Mouse (Mus musculus): ENCODE measurements around the gene Gm49345. TPM values are rescaled to one million over a fixed set of nuclear protein-coding genes. Genes with fewer than 3 reads are reported as not detected.
"Not testable (repeated sequence)": the region's sequence is repeated elsewhere in the genome, so short reads cannot be mapped to it uniquely, and the experiment has no call there.

The Gm49345 gene
- polyA plus RNA-seq (2012; rRNA removed): not detected in 2 replicates

- TF ChIP-seq CTCF (conservative IDR thresholded peaks at IDR 0.05; ENCODE audit: insufficient read depth, insufficient read length, low read depth, low read length) (peak; percentile 50), POLR2A (IDR thresholded peaks at IDR 0.05; ENCODE audit: low read depth, low read length) (no peak)
- DNase-seq: peak; percentile 94
- Histone ChIP-seq H3K27ac (ENCODE audit: insufficient read depth, low read depth, low read length) (peak within 1 kb of the TSS; percentile 84), H3K4me1 (ENCODE audit: control insufficient read depth, insufficient read depth, low read length) (no peaks in the 10 kb centered on the region), H3K27me3 (replicated peaks; ENCODE audit: control insufficient read depth, insufficient read depth, low read length) (no peaks in the 10 kb centered on the region), H3K4me3 (ENCODE audit: insufficient read depth, low read depth, low read length) (peak within 1 kb of the TSS; percentile 98), H3K36me3 (ENCODE audit: control insufficient read depth, insufficient read depth, low read length) (no peaks in the 10 kb centered on the region)
- WGBS: under 1% methylated on average over 19 of the region's 19 CpGs
Measured at GRCm38 (mm10) chr13:67637294-67638007, at the start of gene Gm49345, which contains the start of gene Zfp729a. Gene Gm49345, minus strand, starts transcription at chr13:67637769. Gene Zfp729a, minus strand, starts transcription at chr13:67637791.

GRCm38 (mm10) chr13:67686971-67687370, 49.4 kb upstream of the Gm49345 start, which contains the start of gene Zfp738:
Gene Zfp738, minus strand, starts transcription at chr13:67687071.
- Histone ChIP-seq H3K27ac (ENCODE audit: insufficient read depth, low read depth, low read length) (no peak within 1 kb of the TSS), H3K4me1 (ENCODE audit: control insufficient read depth, insufficient read depth, low read length) (no peaks in the 10 kb centered on the region), H3K4me3 (ENCODE audit: insufficient read depth, low read depth, low read length) (no peak within 1 kb of the TSS), H3K36me3 (ENCODE audit: control insufficient read depth, insufficient read depth, low read length) (no peaks in the 10 kb centered on the region), H3K27me3 (replicated peaks; ENCODE audit: control insufficient read depth, insufficient read depth, low read length) (no peaks in the 10 kb centered on the region)
- 80% methylated on average over 4 of the region's 4 CpGs for WGBS
- TF ChIP-seq POLR2A (IDR thresholded peaks at IDR 0.05; ENCODE audit: low read depth, low read length): no peak
- no peak for TF ChIP-seq CTCF (conservative IDR thresholded peaks at IDR 0.05; ENCODE audit: insufficient read depth, insufficient read length, low read depth, low read length)
- no peak for DNase-seq

- H3K4me1 ChIP-seq (ENCODE audit: control insufficient read depth, insufficient read depth, low read length); H3K27me3 ChIP-seq (replicated peaks; ENCODE audit: control insufficient read depth, insufficient read depth, low read length); DNase-seq; H3K27ac ChIP-seq (ENCODE audit: insufficient read depth, low read depth, low read length); H3K36me3 ChIP-seq (ENCODE audit: control insufficient read depth, insufficient read depth, low read length); H3K4me3 ChIP-seq (ENCODE audit: insufficient read depth, low read depth, low read length): not testable (repeated sequence)
- WGBS: 51% methylated on average over 2 of the region's 2 CpGs
Measured at GRCm38 (mm10) chr13:67683841-67684240, 46.3 kb upstream of the Gm49345 start.

- H3K27me3 ChIP-seq (replicated peaks; ENCODE audit: control insufficient read depth, insufficient read depth, low read length); H3K4me1 ChIP-seq (ENCODE audit: control insufficient read depth, insufficient read depth, low read length); H3K36me3 ChIP-seq (ENCODE audit: control insufficient read depth, insufficient read depth, low read length); H3K27ac ChIP-seq (ENCODE audit: insufficient read depth, low read depth, low read length): not testable (repeated sequence)
- H3K4me3 ChIP-seq (ENCODE audit: insufficient read depth, low read depth, low read length): peak overlapping the region; percentile 89
- WGBS: 2% methylated on average over 16 of the region's 16 CpGs
- DNase-seq: peak; percentile 94
Measured at GRCm38 (mm10) chr13:67682959-67683735, 45.6 kb upstream of the Gm49345 start.

- Histone ChIP-seq H3K4me1 (ENCODE audit: control insufficient read depth, insufficient read depth, low read length) (no peaks in the 10 kb centered on the region), H3K27ac (ENCODE audit: insufficient read depth, low read depth, low read length) (no peak overlapping the region), H3K36me3 (ENCODE audit: control insufficient read depth, insufficient read depth, low read length) (no peaks in the 10 kb centered on the region; the same call in 1 of the 2 replicates), H3K4me3 (ENCODE audit: insufficient read depth, low read depth, low read length) (no peak overlapping the region), H3K27me3 (replicated peaks; ENCODE audit: control insufficient read depth, insufficient read depth, low read length) (no peaks in the 10 kb centered on the region)
- TF ChIP-seq POLR2A (IDR thresholded peaks at IDR 0.05; ENCODE audit: low read depth, low read length) (no peak), CTCF (conservative IDR thresholded peaks at IDR 0.05; ENCODE audit: insufficient read depth, insufficient read length, low read depth, low read length) (no peak)
- no peak for DNase-seq
- 99% methylated on average over 2 of the region's 2 CpGs for WGBS
Measured at GRCm38 (mm10) chr13:67674902-67675301, 37.3 kb upstream of the Gm49345 start.

- WGBS: 41% methylated on average over 3 of the region's 3 CpGs
- Histone ChIP-seq H3K36me3 (ENCODE audit: control insufficient read depth, insufficient read depth, low read length) (no peaks in the 10 kb centered on the region), H3K27me3 (replicated peaks; ENCODE audit: control insufficient read depth, insufficient read depth, low read length) (no peaks in the 10 kb centered on the region), H3K27ac (ENCODE audit: insufficient read depth, low read depth, low read length) (no peak overlapping the region), H3K4me3 (ENCODE audit: insufficient read depth, low read depth, low read length) (no peak overlapping the region), H3K4me1 (ENCODE audit: control insufficient read depth, insufficient read depth, low read length) (no peaks in the 10 kb centered on the region)
- DNase-seq: no peak
- no peak for TF ChIP-seq POLR2A (IDR thresholded peaks at IDR 0.05; ENCODE audit: low read depth, low read length)
- TF ChIP-seq CTCF (conservative IDR thresholded peaks at IDR 0.05; ENCODE audit: insufficient read depth, insufficient read length, low read depth, low read length): no peak
Measured at GRCm38 (mm10) chr13:67652496-67652895, 14.9 kb upstream of the Gm49345 start.

GRCm38 (mm10) chr13:67610108-67610507, 27.5 kb downstream of the Gm49345 start:
- Histone ChIP-seq H3K36me3 (ENCODE audit: control insufficient read depth, insufficient read depth, low read length) (no peaks in the 10 kb centered on the region), H3K27ac (ENCODE audit: insufficient read depth, low read depth, low read length) (no peak overlapping the region), H3K4me3 (ENCODE audit: insufficient read depth, low read depth, low read length) (no peak overlapping the region), H3K27me3 (replicated peaks; ENCODE audit: control insufficient read depth, insufficient read depth, low read length) (no peaks in the 10 kb centered on the region), H3K4me1 (ENCODE audit: control insufficient read depth, insufficient read depth, low read length) (0 out of 2 replicates have a peak, but pooled peaks cover 2% of the 10 kb centered on the region)
- peak; percentile 0 for DNase-seq
- WGBS: 86% methylated on average over 4 of the region's 4 CpGs
- TF ChIP-seq CTCF (conservative IDR thresholded peaks at IDR 0.05; ENCODE audit: insufficient read depth, insufficient read length, low read depth, low read length) (no peak), POLR2A (IDR thresholded peaks at IDR 0.05; ENCODE audit: low read depth, low read length) (no peak)
